ENCODE assay signal across 8 mouse cellular contexts in genomic region chr19:42169322-42169975, GRCm38 (mm10).
DNase-seq lines count a peak whose midpoint lies in the region.

No protein-coding gene starts in this region.

- DNase-seq in heart, adult 11 months: peak; percentile 93
- no peak for DNase-seq in heart, adult 9 months (ENCODE audit: low spot score in 2 of 2)
- peak; percentile 24 for DNase-seq in spleen, adult 12 weeks (ENCODE audit: low spot score)
- no peak for DNase-seq in spleen, postnatal 14 days (ENCODE audit: low spot score in 2 of 2)
- DNase-seq in kidney, postnatal 14 days: peak; percentile 40
- peak; percentile 59 for DNase-seq in testis, postnatal 14 days (ENCODE audit: low spot score)
- DNase-seq in embryo, embryonic 9.5 days (ENCODE audit: extremely low spot score): no peak
- no peak for DNase-seq in right cerebral cortex, postnatal 14 days

Comparison
In these comparisons a context has a peak if more than half of its experiments do, and no peak if none do; other contexts are left out.
1. DNase-seq: peak in heart, adult 11 months (single experiment), spleen, adult 12 weeks (single experiment), kidney, postnatal 14 days (single experiment) and testis, postnatal 14 days (single experiment); none in heart, adult 9 months (0 of 2), spleen, postnatal 14 days (0 of 2), embryo, embryonic 9.5 days (single experiment) and right cerebral cortex, postnatal 14 days (single experiment).